Mouse (Mus musculus) erythroblast, embryonic 14.5 days (primary cell): ENCODE measurements around the gene Tfcp2.

ENCODE experiments used
- GATA1 ChIP-seq: IDR thresholded peaks from 2 replicates; pipeline ENCODE4 v1.6.1; 2012; ENCODE audit warnings: low read length, inconsistent platforms, mixed read lengths
- TAL1 ChIP-seq: IDR thresholded peaks from 3 replicates; pipeline ENCODE4 v1.6.1; 2012; ENCODE audit warnings: low read length, inconsistent platforms, mixed read lengths

- TF ChIP-seq TAL1 (no peak), GATA1 (no peak)
These were observed 83.3 kb downstream of the Tfcp2 start, which contains the start of gene Letmd1 for GRCm38 (mm10) chr15:100468295-100469188.
